Mouse (Mus musculus) gastrocnemius, adult 2 months (tissue): Measurements from ENCODE around the gene Stard3. TPM values are rescaled to one million over a fixed set of nuclear protein-coding genes. Genes with fewer than 3 reads are reported as not detected.

Source experiments
- DNase-seq: peaks from one replicate; pipeline ENCODE4 v3.0.0; 2022
- H3K27ac ChIP-seq: fragments of 200-600 bp; 2 replicates; pipeline ENCODE4 v1.8.1; 2022; ENCODE audit warnings: mild to moderate bottlenecking
- H3K4me3 ChIP-seq: fragments of 200-600 bp; 2 replicates; pipeline ENCODE4 v1.8.1; 2022; ENCODE audit warnings: mild to moderate bottlenecking, moderate library complexity
- CTCF ChIP-seq: fragments of 200-600 bp; IDR thresholded peaks from 2 replicates; pipeline ENCODE4 v1.8.1; 2022; ENCODE audit warnings: antibody characterized with exemption, mild to moderate bottlenecking, moderate library complexity
- intact Hi-C: fragments of 180-260 bp; cut with DNase I; formaldehyde crosslinking; loops from one replicate; pipeline ENCODE4 v1.15.1; 2025
- total RNA-seq, 2 experiments: library from RNA; stranded (reverse); gene quantifications; 2 replicates each; pipeline ENCODE4 v1.2.3; 2021

Stard3 gene
- total RNA-seq, 2 experiments from 2014 or later: 11.8 to 12.1 TPM

- no peak overlapping the region for H3K27ac ChIP-seq
- no peak overlapping the region for H3K4me3 ChIP-seq
- intact Hi-C loops: no loop called here
- no peak for DNase-seq
- TF ChIP-seq CTCF: no peak
Measured at GRCm38 (mm10) chr11:98323136-98323866, 34.9 kb upstream of the Stard3 start.

- DNase-seq: no peak
- TF ChIP-seq CTCF: no peak
- no peak overlapping the region for H3K27ac ChIP-seq
- intact Hi-C loops: no loop called here
- H3K4me3 ChIP-seq: no peak overlapping the region
Measured at GRCm38 (mm10) chr11:98323933-98324332, 34.2 kb upstream of the Stard3 start.

GRCm38 (mm10) chr11:98325191-98325820 is 32.9 kb upstream of the Stard3 start:
- intact Hi-C loops: no loop called here
- TF ChIP-seq CTCF: no peak
- no peak for DNase-seq
- H3K4me3 ChIP-seq: no peak overlapping the region
- no peak overlapping the region for H3K27ac ChIP-seq

- Histone ChIP-seq H3K27ac (no peak overlapping the region), H3K4me3 (no peak overlapping the region)
- TF ChIP-seq CTCF: no peak
- DNase-seq: no peak
- intact Hi-C loops: no loop called here
Measured at GRCm38 (mm10) chr11:98325821-98326218, 32.3 kb upstream of the Stard3 start.

- intact Hi-C loops: no loop called here
- no peak for DNase-seq
- Histone ChIP-seq H3K4me3 (peak overlapping the region; percentile 50), H3K27ac (no peak overlapping the region)
- no peak for TF ChIP-seq CTCF
Measured at GRCm38 (mm10) chr11:98326741-98327135, 31.4 kb upstream of the Stard3 start.

GRCm38 (mm10) chr11:98327136-98328030 is 30.8 kb upstream of the Stard3 start:
- no peak for DNase-seq
- Histone ChIP-seq H3K27ac (no peak overlapping the region), H3K4me3 (peak overlapping the region; percentile 50)
- no peak for TF ChIP-seq CTCF
- intact Hi-C loops: no loop called here

GRCm38 (mm10) chr11:98328031-98328370 is 30.2 kb upstream of the Stard3 start:
- DNase-seq: no peak
- no peak overlapping the region for H3K27ac ChIP-seq
- no peak for TF ChIP-seq CTCF
- intact Hi-C loops: no loop called here
- H3K4me3 ChIP-seq: peak overlapping the region; percentile 50

GRCm38 (mm10) chr11:98328371-98329069 is 29.6 kb upstream of the Stard3 start:
- no peak for TF ChIP-seq CTCF

GRCm38 (mm10) chr11:98329081-98329959 is 28.8 kb upstream of the Stard3 start, which contains the start of gene Neurod2:
Gene Neurod2, minus strand, starts transcription at chr11:98329648.
- intact Hi-C loops: no loop called here
- Histone ChIP-seq H3K27ac (no peak within 1 kb of the TSS), H3K4me3 (peak within 1 kb of the TSS; percentile 50)
- no peak for DNase-seq
- no peak for TF ChIP-seq CTCF

More at GRCm38 (mm10) chr11:98328371-98329069, 29.6 kb upstream of the Stard3 start:
- no peak for DNase-seq
- Histone ChIP-seq H3K4me3 (peak overlapping the region; percentile 50), H3K27ac (no peak overlapping the region)
- intact Hi-C loops: no loop called here

- Histone ChIP-seq H3K4me3 (no peak overlapping the region), H3K27ac (no peak overlapping the region)
- intact Hi-C loops: no loop called here
- no peak for TF ChIP-seq CTCF
- no peak for DNase-seq
Measured at GRCm38 (mm10) chr11:98329960-98330744, 28.0 kb upstream of the Stard3 start.

GRCm38 (mm10) chr11:98330745-98331204 is 27.4 kb upstream of the Stard3 start:
- intact Hi-C loops: no loop called here
- no peak for DNase-seq
- TF ChIP-seq CTCF: no peak
- Histone ChIP-seq H3K4me3 (no peak overlapping the region), H3K27ac (no peak overlapping the region)
